Mouse (Mus musculus): ENCODE measurements around the gene Banp.

The Banp gene

DNA sequence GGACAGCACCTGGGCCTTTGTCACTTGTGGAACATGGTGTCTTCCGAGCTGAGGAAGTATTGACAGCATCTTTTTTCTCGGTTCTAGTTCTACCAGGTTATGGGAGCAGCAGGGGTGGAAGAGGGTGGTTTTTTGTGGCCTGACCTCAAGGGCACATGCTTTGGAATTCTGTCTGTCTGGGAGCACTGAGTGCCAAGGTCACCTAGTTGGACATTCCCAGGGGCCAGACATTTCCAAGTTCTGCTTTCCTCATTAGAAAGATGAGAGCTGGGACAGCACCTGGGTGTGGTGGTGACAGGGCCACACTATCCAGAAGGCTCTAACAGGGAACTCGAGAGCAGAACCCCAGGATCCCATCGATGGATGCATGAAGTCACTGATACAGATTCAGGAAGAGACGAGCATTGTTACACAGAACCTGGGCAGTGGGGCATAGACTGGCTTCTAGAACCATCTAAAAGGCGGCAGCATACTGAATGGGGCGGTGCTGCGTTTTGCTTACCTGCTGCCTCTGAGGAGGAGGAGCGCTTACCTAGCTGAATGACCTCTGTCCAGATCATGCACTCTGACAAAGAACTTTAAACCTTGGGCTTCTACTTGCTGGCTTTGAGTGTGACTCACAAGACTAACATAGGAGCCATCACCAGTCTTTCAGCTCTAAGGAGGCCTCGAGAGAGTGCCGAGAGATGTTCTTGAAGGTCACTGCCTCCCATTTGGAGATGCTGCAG lies 31.4 kb downstream of the Banp start:
- DNase-seq (ENCODE audit: low spot score) = no peak

DNA sequence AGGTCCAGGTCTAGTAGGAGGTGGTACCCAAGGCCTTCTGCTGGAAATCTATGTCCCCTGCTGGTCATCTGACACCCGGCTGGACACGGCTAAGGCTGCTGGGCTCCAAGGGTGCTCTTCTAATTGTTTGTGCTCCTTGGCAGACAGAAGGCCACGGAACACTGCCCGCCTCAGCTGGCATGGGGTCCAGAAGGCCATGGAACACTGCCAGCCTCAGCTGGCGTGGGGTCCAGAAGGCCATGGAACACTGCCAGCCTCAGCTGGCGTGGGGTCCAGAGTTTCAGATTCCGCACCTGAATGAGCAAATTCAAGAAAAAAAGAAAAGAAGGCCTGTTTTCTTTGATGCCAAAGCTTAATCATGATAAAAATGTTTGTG lies 32.0 kb downstream of the Banp start:
- DNase-seq (ENCODE audit: low spot score) = peak; percentile 71

DNA sequence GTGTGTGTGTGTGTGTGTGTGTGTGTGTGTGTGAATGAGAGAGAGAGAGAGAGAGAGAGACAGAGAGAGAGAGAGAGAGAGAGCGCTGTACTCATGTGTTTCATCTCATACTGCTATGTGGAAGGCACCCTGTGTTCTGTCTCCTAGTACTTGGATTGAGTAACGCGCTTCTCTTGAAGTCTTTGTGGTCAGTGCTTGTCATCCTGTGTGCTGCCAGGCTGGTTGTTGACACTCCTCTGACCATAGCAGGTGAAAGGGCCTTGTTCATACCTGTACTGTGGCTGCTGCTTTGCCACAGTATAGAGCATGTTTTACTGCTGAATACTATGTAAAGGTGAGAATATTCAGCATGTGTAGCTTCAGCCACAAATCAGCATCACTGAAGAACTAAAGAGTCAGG lies 36.1 kb downstream of the Banp start:
- DNase-seq (ENCODE audit: low spot score) = no peak

DNA sequence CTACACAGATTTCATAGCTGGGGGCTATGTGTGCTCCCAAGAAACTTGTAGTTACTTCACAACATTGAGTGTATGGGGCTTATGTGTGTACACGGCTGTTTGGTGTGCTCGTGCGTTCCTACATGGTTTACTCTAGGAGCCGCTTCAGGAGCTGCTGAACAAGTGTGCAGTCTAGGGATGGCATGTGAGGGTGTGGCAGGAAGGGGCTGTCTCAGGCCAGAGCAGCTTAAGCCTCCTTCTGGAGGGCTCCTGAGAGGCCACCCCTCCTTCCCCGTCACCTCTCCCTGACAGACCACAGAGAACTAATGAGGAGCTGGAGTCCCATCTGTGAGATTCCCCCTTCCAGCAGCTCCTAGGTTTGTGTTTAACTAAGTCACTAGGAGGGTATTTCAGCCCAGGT lies 38.3 kb downstream of the Banp start:
- DNase-seq (ENCODE audit: low spot score) = no peak

DNA sequence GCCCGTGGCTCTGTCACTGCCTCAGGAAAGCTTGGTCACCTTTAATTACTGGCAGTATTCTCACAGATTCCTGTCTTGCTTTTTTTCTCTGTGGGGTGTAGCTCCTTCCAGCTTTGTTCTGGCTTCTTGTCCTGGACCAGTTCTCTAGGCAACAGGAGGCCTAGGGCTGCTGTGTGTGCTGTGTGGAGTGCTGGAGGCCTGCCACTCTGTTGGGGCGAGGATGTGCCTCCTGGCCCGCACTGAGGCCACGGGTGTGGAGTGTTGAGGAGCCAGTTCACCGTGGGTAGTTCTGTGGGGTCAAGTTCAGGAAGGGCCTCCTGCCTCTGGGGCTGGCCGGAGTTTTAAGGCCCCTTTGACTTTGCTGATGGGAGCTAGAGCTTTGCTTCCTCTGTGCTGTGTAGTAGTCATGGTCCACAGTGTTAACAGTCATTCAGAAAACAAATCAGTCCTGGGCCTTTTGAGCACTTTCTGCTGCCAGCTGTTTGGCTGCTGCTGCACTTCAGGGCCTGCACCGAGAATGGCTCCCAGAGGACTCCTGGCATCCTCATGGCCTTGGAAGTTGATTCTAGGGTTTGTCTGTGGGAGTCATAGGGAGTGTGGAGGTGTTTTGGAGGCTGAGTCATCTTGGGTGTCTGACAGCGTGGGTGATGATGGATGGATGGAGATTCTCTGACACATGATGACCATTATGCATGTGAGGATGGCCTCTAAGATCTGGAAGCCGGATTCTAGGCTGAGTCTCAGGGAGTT lies 41.1 kb downstream of the Banp start:
- no peak for DNase-seq (ENCODE audit: low spot score)

DNA sequence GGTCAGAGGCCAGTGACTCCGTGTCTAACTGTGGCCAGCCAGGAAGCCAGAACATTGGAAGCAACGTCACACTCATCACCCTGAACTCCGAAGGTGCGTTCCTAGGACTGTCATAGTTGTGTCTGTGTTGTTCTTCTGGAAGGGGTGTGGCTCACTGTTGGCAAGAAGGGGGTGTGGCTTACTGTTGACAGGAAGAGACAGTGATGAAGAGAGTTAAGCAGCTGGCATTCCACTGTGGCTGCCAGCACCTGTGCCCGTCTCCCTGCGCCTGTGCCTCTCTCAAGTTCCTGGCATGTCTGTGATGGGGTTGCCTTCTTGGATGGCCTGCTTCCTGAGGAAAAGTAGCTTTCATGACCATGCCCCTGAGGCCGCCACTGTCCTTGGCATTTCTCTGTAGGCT lies 42.1 kb downstream of the Banp start:
- DNase-seq (ENCODE audit: low spot score) = no peak

DNA sequence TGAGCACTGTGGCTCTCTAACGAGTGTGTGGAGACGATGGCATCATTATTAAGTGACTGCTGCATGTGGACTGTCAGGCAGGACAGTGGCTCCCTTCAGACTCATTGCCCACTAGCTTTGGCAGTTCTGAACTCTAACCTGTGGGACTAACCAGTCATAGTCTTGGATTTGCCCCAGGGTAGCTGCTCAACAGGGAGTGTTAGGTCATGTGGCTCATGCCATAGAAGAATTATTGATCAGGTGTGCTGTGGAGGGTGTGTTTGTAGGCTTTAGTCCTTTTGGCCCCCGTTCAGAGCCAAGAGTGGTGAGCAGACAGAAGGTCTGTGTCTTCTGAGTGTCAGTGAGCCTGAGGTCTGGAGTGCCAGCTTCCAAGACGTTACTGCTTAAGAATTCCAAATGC lies 43.4 kb downstream of the Banp start:
- DNase-seq (ENCODE audit: low spot score) = no peak

DNA sequence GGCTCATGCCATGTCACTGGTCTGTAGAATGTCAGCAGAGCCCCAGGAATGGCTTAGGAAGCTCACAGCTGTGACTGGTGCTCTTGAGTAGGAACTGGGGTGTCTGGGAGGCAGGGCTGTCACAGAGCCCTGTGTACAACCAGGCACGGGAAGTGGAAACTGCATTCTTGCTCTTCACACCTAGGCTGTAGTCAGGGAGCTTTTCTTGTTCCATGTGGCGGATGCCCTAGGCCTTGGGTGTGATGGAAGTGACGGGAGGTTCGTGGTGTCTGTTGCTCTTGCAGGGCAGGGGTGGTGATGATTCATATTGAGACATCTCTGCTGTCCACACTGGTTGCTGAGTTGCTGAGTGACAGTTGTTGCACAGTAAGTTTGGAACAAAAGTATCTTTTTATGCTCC lies 45.6 kb downstream of the Banp start:
- DNase-seq (ENCODE audit: low spot score) = no peak

DNA sequence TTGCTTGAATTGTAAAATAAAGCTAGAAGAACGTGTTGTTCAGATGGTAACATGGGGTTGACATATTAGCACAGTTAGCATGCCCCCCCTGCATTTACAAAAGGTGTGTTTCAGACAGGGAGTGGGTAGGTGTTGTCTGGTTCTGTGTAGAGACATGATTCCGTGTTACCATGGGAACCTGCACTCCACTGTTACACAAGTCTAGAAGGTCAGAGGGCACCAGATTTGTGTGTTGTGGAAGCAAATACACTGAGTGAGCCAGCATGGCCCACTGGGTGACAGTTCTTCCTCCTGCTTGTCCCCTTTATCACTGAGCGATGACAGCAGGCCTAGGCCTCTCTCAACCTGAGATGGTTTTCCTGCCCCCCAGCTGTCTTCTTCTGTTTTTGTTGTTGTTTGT lies 46.3 kb downstream of the Banp start:
- DNase-seq (ENCODE audit: low spot score) = no peak

DNA sequence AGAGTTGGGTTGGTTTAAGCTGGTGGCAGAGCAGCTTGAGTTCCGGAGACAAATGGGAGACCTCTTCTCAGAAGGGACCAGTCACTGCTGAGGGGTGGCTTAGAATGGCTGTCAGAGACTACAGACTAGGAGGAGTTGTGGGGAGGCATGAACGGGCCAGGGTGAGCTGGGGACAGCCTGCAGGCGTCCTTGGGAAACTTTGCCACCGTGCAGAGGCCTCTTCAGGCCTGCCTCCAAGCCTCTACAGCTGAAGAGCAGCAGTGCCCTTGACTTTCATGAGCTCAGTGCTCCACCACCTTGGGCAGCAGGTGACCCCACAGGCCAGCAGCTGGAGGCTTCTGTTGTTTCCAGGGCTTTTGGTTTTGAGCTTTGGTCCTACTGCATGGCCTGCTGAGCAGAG lies 49.1 kb downstream of the Banp start:
- no peak for DNase-seq (ENCODE audit: low spot score)

DNA sequence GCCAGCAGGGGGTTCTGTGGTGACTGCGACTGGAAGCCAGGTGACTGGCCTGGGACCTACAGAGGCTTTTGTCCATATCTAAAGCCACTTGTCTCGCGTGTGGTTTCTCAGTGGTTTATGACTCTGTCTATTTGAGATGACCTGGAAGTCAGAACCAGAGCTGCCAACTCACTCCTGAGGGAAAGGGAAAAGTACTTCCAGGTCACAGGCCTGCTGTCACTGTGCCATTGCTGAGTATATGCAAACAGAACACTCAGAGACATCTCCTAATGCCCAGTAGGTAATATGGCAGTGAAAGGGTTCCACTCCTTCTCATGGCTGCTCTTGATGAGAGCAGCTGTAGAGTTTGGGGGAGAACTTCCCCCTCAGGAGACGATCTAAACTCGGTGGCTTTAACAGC lies 49.7 kb downstream of the Banp start:
- no peak for DNase-seq (ENCODE audit: low spot score)

DNA sequence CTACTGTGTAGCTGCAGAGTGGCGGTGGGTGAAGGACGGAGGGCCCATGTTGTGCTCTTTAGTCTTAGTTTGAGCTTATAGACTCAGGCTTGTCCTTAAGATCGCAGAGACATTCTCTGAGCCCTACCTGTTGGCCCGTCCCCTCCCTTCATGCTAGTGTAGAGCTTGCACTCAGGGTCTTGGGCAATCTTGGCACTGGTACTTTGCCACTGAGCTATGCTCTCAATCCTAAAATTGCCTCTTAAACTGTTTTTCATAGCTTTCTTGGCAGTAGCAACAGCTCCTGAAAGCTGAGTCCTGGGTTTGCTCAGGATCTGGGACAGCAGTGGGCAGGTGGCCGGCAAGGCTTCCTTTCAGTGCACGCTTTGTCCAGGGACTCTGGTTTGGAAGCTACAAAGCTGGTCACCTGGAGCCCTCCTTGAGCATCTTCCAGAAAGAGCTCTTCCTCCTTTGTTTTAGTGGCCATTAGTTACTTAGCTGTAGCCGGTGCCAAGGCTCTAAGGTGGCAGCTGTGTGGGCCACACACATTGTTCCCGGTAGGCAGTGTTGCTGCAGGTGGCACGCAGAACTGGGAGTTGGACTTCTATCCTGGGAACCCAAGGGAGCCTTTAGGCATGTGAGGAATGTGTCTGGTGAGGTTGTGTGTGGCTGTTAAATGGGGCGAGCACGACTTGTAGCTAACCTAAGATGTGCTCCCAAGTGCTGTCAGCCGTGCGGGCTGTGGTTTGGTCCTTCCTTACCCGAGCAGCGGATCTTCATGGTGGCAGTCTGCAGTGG lies 52.0 kb downstream of the Banp start:
- no peak for DNase-seq (ENCODE audit: low spot score)

DNA sequence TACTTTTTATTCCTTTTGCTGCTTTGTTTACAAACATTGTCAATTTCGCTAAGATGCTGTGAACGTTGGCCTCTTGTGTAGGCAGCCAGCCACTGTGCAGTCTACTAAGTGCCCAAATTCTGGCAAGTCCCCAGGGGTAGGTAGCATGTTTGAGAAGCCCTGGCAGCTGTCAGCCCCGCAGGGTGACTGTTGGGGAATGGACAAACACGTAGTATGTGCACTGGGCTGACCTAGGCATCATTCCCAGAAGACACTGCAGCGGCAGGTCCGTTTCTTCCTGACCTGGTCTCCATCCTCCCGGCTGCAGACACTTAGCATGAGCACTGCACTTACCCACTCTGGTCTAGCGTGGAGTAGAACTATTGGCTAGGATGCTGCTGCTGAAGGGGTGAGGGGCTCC lies 54.1 kb downstream of the Banp start:
- no peak for DNase-seq (ENCODE audit: low spot score)

DNA sequence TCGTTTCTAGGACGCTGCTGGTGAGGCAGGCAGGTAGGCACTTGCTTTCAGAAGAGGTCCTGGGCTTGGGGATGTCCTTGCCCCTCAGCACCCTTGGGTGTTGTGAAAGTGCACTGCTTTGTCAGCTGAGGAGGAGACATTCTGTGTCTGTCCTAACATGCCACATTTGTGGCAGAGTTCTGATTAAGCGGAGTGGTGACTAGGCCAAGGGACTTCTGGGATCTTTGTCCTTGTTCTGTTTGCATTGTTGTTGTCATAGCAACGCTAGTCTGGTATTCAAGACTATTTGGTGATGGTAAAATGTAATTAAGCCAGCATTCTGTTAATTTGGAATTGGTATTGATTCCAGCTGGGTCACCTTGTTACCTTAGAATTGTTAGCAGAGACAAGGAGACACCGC lies 54.6 kb downstream of the Banp start:
- DNase-seq (ENCODE audit: low spot score) = no peak

DNA sequence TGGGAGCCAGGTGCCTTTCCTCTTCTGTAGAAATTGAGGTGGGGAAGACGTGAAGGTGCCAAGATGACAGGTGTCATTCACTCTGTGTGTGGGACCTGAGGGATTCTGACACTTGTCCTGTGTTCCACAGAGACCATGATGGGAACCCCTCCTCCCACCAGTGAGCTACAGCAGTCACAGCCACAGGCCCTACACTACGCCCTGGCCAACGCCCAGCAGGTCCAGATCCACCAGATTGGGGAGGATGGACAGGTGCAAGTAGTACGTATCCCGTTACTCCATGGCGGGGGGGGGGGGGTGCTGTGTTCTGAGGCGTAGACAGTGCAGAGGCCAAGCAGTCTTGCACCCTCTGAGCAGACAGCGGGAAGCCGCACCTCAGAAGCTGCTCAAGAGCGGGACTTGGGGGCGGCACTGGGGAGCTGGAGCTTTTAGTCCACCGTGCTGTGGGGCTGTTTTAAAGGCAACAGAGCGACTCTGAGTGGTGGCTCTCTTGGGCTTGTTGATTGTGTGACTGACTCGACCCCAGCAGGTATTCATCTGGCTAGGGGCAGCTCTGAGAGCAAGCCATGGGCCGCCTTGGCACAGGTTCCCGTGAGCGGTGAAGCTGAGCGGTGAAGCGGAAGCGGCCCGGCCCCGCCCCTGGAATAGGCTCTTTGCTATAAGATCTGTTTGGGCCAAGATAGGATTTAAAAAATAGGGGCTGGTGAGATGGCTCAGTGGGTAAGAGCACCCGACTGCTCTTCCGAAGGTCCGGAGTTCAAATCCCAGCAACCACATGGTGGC lies 56.1 kb downstream of the Banp start:
- DNase-seq (ENCODE audit: low spot score) = no peak

DNA sequence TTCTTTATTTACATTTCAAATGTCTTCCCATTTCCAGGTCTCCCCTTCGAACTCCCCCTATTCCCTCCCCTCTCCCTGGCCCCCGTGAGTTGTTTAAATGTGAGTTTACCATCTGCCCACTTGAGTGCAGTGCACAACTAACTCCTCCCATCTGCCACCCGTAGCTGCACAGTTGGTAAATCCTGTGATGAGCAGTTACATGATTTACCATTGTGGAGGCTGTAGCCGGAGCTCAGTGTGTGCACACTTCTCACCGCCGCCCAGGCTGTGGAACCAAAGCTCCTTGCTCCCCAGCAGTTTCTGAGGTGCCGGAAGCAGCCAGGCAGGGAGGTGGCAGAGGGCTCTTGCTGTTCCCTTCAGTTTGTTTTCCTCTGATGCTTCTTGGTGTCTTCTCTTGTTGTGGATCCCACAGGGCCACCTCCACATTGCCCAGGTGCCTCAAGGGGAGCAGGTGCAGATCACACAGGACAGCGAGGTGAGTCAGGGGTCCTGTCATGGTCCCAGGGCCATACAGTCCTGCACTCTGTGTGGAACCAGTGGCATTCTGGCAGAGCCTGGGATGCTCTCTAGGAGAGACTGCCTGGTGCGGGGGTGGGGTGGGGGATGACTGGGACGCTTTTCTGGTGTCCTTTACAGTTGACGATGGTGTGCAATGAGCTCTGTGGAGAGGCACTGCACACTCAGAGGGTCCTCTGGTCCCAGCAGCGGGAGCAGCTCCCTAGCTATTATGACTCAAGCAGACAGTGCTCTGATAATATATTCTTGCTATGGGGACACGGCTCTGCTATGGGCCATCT lies 57.3 kb downstream of the Banp start:
- no peak for DNase-seq (ENCODE audit: low spot score)

DNA sequence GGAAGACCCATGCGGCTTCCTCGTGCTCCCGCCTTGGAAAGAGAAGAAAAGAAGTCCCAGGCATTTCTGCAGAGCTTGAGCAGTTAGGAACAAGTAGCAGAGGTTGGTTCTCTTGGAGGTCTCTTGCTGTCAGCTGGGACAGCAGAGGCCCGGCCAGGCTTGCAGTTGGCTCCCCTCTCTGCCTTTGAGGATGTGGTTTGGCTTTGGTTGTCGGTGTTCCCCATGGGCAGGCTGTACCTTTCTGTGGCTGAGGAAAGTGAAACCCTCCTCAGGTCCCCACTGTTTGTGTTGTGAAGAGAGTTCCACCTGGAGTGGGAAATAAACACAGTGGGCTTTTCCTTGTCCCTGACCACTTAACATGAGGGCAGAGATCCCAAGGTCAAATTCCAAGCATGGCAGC lies 58.8 kb downstream of the Banp start:
- DNase-seq (ENCODE audit: low spot score) = no peak

DNA sequence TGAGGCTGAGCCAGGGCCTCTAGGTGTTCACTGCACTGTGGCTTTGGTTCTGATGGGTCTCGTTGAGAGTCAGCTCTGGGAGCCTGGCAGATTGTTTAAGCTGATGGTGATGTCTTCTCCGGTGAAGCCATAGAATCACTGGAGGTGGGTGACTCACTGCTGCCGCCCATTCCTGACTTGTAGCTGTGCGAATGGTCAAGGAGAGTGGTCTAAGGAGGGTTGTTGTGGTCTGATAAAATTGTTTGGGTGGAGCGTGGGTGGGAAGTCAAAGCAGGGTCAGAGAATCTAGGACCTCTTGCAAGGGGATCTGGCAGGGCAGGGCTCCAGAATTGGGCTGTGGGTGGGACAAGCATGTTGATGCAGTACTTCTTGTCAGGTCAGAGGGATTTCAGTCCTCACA lies 61.1 kb downstream of the Banp start:
- peak; percentile 29 for DNase-seq (ENCODE audit: low spot score)

DNA sequence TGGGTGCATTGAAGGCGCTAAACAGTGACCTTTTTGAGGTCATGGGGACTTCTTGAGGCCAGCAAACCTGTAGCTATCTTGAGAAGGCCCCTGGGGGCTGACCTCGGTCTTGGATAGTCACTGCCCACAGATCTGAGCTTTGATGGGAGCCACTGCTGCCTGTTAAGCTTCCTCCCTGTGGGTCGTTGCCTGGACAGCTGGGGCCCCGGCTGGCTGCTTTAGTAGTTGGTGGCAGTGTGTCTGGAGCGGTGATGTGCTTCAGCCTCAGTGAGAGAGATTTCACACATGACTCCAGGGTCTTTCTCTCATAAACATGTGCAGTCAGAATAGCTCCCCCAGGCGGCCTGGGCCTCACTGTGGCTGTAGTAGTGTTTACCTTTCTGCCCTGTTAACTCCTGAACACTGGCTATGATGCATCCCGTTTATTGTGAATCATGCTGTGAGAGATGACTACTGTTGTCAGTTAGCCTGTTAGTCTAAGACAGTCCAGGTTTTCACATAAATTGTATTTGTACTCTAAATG lies 61.6 kb downstream of the Banp start:
- DNase-seq (ENCODE audit: low spot score) = no peak

DNA sequence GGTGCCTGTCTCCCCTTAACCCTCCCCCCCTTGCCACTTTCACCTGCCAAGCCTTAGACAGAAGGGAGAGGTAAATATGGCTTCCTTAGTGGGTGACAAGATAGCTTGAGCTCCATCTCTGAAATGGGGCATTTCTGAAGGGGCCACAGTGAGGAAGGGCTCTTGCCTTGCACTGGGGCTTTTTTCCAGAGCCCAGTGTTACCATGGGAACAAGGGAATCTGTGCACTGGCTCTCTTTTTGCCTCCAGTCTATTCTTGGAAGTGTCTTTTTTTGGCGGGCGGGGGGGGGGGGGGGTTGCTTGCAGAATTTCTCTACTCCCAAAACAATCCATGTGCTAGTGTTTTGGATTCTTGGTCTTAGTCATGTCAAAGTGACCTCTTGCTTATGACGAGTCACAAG lies 65.1 kb downstream of the Banp start:
- DNase-seq (ENCODE audit: low spot score) = no peak

Measured in ovary, postnatal 36 days (tissue).